Mouse (Mus musculus): ENCODE measurements around the gene 4930432K21Rik.

GRCm38 (mm10) chr8:84101476-84102270, 46.2 kb upstream of the 4930432K21Rik start:
- TF ChIP-seq CTCF (IDR thresholded peaks at IDR 0.05; ENCODE audit: extremely low read depth, insufficient read depth, insufficient read length, insufficient replicate concordance) (no peak), POLR2A (IDR thresholded peaks at IDR 0.05; ENCODE audit: low read depth, low read length) (no peak)
